Mouse (Mus musculus): ENCODE data around the gene Cmtm1.
A peak's percentile ranks its signal among the peaks of the same experiment; 100 is the strongest.
"Not testable (repeated sequence)": the region's sequence is repeated elsewhere in the genome, so short reads cannot be mapped to it uniquely, and the experiment has no call there.

Cmtm1 gene

DNA sequence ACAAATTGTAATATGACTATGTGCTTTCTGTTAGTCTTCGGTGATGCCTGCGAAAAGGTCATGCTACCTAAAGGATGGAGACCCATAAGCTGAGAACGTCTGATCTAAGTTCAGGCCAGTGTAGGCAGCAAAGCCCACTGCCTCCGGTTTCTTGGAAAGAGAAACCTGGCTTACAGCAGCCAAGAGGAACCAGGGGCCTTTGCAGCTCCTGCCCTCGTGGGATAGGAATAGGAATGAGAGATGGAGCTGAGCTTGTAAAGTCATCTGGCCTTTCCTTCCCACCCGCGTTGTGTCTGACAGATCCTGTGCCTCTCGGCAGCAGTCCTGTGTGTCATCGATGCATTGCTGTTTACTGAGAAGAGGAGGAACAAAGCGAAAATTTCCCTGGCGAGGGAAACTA, 11.3 kb upstream of the Cmtm1 start, which contains the start of gene Gm11020:
Gm11020 (plus strand) TSS at position 301 of the 400 bp plus-strand sequence.
- not testable (repeated sequence) for DNase-seq (ENCODE audit: low read depth)

DNA sequence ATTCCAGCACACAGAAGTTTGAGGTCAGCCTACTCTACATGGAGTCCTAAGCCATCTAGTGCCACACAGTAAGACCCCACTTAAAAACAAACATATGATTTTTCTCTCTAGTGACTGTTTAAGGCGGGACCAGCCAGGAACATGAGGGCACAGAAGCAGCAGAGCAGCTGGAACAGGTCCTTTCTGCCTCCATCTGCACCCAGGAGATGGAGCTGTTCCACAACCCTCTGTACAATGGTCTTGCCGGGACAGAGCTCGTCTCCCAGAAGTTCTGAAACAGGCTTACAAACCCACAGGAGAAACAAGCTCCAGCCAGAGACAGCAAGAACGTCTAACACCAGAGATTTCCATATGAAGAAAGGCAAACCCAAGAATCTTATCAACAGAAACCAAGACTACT, 3.4 kb upstream of the Cmtm1 start:
- no peak for DNase-seq (ENCODE audit: low read depth)

DNA sequence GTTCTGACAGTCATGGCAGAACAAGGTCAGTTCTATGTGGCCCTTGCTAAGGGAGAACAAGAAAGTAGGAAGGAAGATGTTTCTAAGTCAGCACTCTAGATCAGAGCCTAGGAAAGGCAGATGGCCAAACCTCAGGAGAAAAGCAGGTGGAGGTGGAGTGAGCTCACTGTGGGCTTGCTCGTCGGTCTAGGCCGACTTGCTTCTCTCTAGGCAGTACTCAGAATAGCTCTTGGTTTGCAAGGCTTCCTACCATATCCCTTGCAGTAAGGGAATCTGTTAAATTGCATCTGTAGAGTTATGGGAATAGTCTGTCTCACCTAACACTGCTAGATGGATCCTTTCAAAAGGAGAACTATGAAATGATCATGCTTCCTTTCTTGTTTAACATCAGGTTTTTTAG, 2.1 kb upstream of the Cmtm1 start:
- DNase-seq (ENCODE audit: low read depth): not testable (repeated sequence)

GRCm38 (mm10) chr8:104308341-104308740, 1.6 kb downstream of the Cmtm1 start:
- not testable (repeated sequence) for DNase-seq (ENCODE audit: low read depth)

DNA sequence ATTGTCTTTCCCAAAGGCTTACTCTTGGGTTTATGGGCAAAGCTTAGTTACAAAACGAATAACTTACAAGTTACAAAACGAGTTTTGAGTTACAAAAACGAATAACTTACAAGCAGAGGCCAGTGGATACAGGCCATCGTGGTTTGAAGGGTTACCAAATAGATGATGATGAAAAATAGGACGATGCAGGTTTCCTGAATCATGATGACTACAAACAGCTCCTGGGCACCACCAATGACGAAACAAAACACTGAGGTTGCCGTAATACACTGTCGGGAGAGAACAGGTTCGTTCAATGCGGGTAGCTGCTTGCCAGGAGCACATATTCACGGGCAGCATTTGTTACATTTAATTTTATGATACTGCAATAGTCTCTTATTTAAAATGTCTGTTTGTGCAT, 5.0 kb downstream of the Cmtm1 start:
- DNase-seq (ENCODE audit: low read depth): no peak

- DNase-seq (ENCODE audit: low read depth): not testable (repeated sequence)
Measured at GRCm38 (mm10) chr8:104302536-104302935, 7.4 kb downstream of the Cmtm1 start.

DNA sequence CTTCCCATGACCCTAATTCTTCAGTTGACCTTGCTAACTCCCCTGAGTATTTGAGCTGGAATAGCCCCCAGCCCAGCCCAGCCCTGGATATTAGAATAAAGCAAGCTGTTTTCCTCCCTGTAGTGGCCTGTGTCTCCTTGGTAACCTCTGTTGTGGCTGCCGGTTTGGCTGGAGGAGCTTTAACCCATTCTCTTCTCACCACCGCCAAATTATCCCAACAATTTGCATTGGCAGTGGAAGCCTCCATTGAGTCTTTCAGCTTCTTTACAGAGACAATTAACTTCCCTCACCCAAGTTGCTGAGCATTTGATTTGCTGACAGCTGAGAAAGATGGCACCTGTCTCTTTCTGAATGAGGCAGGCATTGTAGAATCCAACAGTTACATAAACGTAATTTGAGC, 8.4 kb downstream of the Cmtm1 start:
- DNase-seq (ENCODE audit: low read depth): not testable (repeated sequence)

DNA sequence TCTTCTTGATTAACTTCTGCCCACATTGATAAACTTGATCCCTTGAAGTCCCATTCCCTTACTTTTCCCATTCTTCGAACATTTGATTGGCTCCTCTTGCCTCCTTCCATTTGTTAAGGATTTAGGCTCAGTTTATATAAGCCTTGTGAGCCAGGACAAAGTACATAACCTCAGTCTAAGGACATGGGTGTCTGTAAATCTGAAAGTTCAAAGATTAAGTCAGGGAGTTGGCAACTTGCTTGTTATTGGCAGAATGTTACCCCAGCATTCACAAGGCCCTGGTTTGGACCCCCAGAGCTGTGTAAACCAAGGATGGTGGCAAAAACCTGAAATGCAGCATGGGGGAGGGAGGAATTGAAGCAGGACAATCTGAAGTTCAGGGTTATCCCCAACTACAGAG, 15.5 kb downstream of the Cmtm1 start:
- DNase-seq (ENCODE audit: low read depth): no peak

- DNase-seq (ENCODE audit: low read depth): not testable (repeated sequence)
Measured at GRCm38 (mm10) chr8:104293081-104293480, 16.9 kb downstream of the Cmtm1 start, which contains the start of gene Cmtm2a. Gene Cmtm2a (minus strand): TSS chr8:104293181.

DNA sequence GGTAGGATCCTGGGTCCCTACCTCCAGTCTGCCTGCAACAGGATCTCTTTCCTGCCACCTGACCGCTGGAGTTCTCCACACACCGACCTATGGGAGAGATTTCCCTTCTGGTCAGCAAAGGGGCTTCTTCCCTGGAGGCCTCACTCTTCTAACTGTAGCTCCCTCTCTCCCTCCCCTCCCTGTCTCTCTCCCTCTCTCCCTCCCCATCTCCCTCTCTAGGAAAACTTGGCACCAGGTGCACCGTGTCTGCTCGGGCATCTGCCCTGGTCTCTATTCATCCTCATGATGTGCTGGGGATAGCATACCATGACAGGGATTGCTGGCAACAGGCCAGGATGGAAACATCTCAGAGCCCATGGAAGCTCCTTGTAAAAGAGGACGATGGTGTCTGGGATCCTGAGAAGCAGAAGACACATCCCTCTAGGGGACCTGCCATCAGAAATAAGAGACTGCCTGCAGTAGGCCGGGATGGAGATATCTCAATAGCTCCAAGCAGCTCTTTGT, 41.0 kb downstream of the Cmtm1 start:
- no peak for DNase-seq (ENCODE audit: low read depth)

GRCm38 (mm10) chr8:104268368-104268767, 41.6 kb downstream of the Cmtm1 start:
- no peak for DNase-seq (ENCODE audit: low read depth)

GRCm38 (mm10) chr8:104264271-104264935, 45.5 kb downstream of the Cmtm1 start:
- DNase-seq (ENCODE audit: low read depth): not testable (repeated sequence)

- DNase-seq (ENCODE audit: low read depth): not testable (repeated sequence)
Measured at GRCm38 (mm10) chr8:104261802-104262201, 48.1 kb downstream of the Cmtm1 start.

GRCm38 (mm10) chr8:104253016-104253415, 56.9 kb downstream of the Cmtm1 start:
- no peak for DNase-seq (ENCODE audit: low read depth)

DNA sequence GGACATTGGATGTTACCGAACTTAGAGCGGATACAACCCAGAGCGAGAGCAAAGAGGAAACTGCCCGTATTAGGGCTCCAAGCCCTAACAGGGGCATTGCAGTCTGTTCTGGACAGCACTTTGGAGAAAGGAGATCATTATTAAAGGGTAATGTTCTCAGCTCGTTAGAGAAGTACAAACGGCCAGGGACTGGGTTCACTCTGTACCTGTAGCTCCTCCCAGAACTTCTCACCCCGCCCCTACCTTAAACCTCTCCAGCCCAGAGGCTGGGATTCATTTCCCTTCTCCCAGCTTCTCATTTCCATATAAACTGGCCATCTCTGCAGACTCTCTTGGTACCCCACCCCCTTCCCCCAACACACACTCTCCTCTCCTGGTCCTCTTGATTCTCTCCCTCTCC, 58.5 kb downstream of the Cmtm1 start:
- no peak for DNase-seq (ENCODE audit: low read depth)

DNA sequence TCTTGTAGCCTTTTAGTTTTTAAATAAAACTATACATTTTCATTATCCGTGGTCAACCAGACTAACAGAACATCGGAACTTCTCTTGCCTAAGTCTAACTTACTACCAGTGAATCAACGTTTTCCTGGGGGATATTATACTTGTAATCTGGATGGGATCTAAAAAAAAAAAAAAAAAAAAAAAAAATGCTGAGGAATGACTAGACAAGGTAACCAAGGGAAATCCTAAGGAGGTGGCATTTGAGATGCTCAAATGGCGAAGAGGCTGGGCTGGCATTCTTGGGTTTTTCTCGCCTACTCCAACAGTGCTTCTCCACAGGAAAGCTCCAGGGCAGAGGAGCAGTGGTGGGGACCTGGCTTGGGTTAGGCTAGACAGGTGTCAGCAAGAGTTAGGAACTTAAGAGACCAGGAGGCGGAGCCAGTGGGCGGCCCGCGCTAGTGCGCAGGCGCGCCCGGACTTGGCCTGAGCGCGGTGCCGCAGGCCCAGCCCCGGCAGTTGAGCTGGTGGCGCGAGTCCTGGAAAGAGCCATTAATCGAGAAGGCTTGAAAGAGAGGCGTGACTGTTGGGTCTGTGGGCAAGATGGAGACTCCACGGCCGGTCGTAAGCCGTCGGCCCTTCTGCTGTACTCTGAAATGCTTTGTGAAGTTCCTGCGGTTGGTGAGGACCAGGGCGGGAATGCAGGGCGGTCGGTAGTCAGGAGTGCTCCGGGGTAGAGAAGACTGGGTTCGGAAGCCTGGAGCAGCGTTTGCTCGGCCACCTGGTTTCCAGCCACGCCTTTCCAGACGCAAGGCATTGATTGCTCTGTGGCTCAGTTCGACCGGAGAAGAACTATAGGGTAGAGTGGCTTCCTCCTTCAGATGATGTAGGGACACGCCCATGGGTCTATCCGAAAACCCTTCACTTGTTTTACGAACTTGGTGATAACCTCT, 59.2 kb downstream of the Cmtm1 start, which contains the start of gene Cklf:
Cklf (plus strand) TSS at position 423 of the 929 bp plus-strand sequence.
- DNase-seq (ENCODE audit: low read depth): peak; percentile 76

DNA sequence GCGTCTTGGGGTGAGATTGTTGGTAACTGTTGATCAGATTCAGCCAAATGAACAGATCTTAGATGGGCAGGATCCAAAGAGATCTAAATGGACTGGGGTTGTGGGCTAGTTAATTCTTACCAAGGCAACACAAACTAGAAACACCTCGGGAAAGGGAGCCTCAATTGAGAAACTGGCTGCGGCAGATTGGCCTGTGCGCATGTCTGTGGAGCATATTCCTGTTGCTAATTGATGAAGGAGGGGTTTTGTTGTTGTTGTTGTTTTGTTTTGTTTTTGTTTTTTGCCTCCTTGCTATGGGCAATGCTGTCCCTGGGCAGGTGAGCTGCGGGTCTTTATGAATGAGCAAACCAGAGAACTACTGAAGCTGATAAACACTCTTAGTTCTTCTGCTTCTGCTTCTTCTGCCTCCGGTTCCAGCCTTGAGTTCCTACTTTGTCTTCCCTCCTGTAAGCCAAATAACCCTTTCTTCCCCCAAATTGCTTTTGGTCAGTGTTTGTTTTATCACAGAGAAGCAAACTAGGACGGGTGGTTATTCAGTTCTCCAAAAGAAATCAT, 60.4 kb downstream of the Cmtm1 start:
- DNase-seq (ENCODE audit: low read depth): no peak

GRCm38 (mm10) chr8:104248276-104248675, 61.7 kb downstream of the Cmtm1 start, which contains the start of gene Tk2:
Gene Tk2 (minus strand): TSS chr8:104248558.
- DNase-seq (ENCODE audit: low read depth): peak; percentile 66

- DNase-seq (ENCODE audit: low read depth): no peak
Measured at GRCm38 (mm10) chr8:104247908-104248275, 62.1 kb downstream of the Cmtm1 start.

GRCm38 (mm10) chr8:104247054-104247907, 62.7 kb downstream of the Cmtm1 start:
- DNase-seq (ENCODE audit: low read depth): no peak

GRCm38 (mm10) chr8:104246621-104247020, 63.3 kb downstream of the Cmtm1 start:
- DNase-seq (ENCODE audit: low read depth): no peak
